Mouse (Mus musculus): ENCODE data around the gene Erp29. TPM values are rescaled to one million over a fixed set of nuclear protein-coding genes. Genes with fewer than 3 reads are reported as not detected.

Gene Erp29
- polyA plus RNA-seq, 1 experiment from 2014 or later: 114 TPM

DNA sequence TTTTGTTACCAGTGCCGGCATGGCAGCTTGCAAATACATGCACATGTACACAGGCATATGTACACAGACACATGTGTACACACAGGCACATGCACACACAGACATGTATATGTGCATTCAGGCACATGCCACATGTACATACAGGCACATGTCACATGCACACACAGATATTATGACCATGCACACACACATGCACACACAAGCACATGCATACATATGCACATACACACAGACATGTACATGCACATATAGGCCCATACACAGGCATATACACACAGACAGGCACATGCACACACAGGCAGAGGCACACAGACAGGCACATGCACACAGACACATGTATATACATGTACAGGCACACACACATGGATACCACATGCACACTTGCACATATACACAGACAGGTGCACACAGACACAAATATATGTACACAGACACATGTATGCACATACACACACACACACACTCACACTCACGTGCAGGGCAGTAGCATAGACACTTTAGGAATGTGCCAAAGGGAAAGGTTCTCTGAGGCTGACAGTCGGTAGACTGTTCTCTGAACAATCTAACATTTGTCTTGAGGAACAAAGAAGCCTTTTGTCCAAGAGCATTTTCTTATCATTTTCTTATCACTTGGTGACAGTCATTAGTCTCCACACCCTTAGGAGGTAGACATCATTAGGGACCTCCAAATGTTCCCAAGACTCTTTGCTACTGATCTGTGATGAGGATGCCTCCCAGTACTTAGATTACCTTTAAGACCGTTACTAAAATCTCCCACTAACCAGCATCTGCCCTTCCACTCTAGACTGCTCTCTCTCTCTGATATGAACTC, 9.2 kb upstream of the Erp29 start:
- H3K9me3 ChIP-seq: no peaks in the 10 kb centered on the region
- no peaks in the 10 kb centered on the region for H3K27me3 ChIP-seq (replicated peaks; ENCODE audit: low read depth, poor library complexity, severe bottlenecking)
- no peak overlapping the region for H3K4me3 ChIP-seq
- DNase-seq (ENCODE audit: low spot score): no peak
- no peaks in the 10 kb centered on the region for H3K36me3 ChIP-seq (replicated peaks)
- WGBS: 48% methylated on average over 4 of the region's 4 CpGs
- peaks cover 8% of the 10 kb centered on the region for H3K4me1 ChIP-seq
- H3K27ac ChIP-seq (replicated peaks): no peak overlapping the region

DNA sequence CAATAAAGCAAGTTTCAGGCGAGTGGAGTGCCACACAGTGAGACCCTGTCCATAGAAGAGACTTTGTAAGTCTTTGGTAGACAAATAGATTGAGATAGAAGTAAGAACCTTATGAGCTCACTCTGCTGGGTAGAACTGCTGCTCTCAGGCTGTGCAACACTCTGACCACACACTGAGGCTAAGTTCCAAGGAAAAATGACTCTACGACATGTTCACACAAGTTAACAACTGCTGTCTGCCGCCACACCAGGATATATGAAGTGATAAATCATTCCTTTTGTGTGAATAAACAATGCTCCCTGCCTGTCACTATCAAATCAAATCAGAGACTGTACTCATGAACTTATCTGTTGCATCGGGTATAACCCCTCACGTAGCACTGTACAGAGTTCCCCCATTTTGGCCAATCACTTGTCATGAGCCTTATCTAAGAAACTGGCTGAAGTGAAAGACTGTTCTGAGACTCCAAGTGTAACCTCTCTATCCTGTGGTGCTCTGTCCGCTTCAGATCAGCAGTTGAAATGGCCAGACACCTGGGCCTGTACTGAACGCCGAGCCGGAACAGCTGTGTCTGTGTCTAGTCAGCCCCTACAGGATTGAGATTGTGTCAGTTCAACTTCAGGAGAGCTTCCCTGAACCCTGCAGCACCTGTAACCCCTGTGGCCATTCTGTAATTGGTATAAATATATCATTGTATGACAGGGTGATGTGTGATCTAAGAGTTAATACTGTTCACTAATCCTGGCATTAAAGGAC, 3.4 kb upstream of the Erp29 start:
- no peaks in the 10 kb centered on the region for H3K27me3 ChIP-seq (replicated peaks; ENCODE audit: low read depth, poor library complexity, severe bottlenecking)
- no peak overlapping the region for H3K27ac ChIP-seq (replicated peaks)
- WGBS: 84% methylated on average over 9 of the region's 9 CpGs
- H3K4me1 ChIP-seq: peaks cover 27% of the 10 kb centered on the region
- H3K36me3 ChIP-seq (replicated peaks): no peaks in the 10 kb centered on the region; the same call in 1 of the 2 replicates
- DNase-seq (ENCODE audit: low spot score): no peak
- no peak overlapping the region for H3K4me3 ChIP-seq
- no peaks in the 10 kb centered on the region for H3K9me3 ChIP-seq

DNA sequence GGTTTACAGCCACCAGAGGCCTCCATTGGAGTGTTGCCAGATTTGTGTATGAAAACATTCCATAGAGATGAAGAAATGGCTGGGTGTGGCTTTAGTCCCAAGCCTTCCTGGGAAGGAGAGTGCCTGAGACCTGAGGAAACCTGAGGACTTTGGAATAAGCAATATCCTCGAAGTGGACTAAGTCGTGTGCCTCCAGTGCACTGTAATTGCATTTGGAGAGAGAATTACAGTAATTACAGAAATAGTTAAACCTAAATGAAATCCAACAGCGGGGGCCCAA, 2.1 kb upstream of the Erp29 start:
- 92% methylated on average over 3 of the region's 3 CpGs for WGBS
- peaks cover 30% of the 10 kb centered on the region for H3K4me1 ChIP-seq
- DNase-seq (ENCODE audit: low spot score): no peak
- no peak overlapping the region for H3K4me3 ChIP-seq
- H3K27me3 ChIP-seq (replicated peaks; ENCODE audit: low read depth, poor library complexity, severe bottlenecking): no peaks in the 10 kb centered on the region
- no peak overlapping the region for H3K27ac ChIP-seq (replicated peaks)
- H3K9me3 ChIP-seq: no peaks in the 10 kb centered on the region
- H3K36me3 ChIP-seq (replicated peaks): peaks cover 7% of the 10 kb centered on the region

DNA sequence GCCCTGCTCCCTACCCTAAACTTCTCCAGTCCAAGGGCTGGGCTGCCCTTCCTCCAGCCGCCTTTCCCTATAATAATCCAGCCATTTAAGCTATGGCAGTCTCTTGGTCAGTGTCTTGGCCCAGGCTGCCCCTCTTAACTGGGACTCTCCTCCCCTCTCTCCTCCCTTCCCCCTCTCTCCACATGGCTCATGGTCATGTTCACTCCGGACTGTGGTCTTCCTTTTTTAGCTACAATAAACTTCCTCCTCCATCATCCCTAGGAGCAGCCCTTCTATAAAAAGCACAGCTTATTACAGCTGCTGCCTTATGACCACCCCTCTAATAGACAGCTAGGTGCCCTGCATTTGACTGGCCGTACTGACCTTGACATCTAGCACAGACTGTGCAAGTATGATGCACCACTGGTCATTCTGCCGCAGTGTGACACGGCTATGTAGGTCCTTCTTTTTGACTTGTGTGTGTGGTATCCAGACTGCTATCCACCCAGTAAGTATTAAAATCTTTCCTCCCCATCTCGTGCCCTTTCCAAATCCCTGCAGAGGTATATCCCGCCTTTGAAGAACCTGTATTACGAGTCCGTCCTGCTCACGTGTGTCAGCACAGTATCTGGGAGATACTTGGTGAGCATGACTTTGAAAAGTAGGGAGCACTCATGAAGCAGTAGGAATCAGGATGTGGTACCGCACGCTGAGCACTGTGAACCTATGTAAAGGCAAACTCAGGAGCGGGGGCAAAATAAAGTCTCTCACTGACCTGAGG, 1.6 kb upstream of the Erp29 start:
- Histone ChIP-seq H3K4me1 (peaks cover 30% of the 10 kb centered on the region), H3K27ac (replicated peaks) (no peak overlapping the region), H3K4me3 (peak overlapping the region; percentile 82), H3K36me3 (replicated peaks) (peaks cover 13% of the 10 kb centered on the region), H3K9me3 (no peaks in the 10 kb centered on the region), H3K27me3 (replicated peaks; ENCODE audit: low read depth, poor library complexity, severe bottlenecking) (no peaks in the 10 kb centered on the region)
- no peak for DNase-seq (ENCODE audit: low spot score)
- 88% methylated on average over 13 of the region's 13 CpGs for WGBS

DNA sequence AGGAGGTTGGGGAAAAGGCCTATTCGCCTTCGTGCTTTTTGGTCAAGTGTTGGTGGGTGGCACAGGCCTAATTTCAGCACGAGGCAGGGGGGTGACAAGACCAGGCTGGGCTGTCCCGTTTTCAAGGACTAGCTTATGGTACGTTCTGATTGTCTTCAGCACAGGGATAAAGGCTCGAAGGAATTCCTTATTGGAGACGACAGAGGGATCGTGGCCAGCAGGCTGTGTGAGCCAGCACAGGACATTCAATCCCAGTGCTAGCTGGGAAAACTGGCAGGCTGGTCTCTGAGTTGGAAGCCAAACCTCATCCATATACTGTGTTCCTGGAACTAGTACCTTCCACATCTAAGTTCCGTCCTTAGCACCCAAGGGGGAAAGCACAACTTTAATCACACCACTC, 600 bp upstream of the Erp29 start:
- WGBS: 10% methylated on average over 9 of the region's 9 CpGs
- peak overlapping the region; percentile 94 for H3K27ac ChIP-seq (replicated peaks)
- no peaks in the 10 kb centered on the region for H3K27me3 ChIP-seq (replicated peaks; ENCODE audit: low read depth, poor library complexity, severe bottlenecking)
- no peak for DNase-seq (ENCODE audit: low spot score)
- H3K36me3 ChIP-seq (replicated peaks): peaks cover 23% of the 10 kb centered on the region
- H3K9me3 ChIP-seq: no peaks in the 10 kb centered on the region
- peaks cover 30% of the 10 kb centered on the region for H3K4me1 ChIP-seq
- H3K4me3 ChIP-seq: peak overlapping the region; percentile 82

DNA sequence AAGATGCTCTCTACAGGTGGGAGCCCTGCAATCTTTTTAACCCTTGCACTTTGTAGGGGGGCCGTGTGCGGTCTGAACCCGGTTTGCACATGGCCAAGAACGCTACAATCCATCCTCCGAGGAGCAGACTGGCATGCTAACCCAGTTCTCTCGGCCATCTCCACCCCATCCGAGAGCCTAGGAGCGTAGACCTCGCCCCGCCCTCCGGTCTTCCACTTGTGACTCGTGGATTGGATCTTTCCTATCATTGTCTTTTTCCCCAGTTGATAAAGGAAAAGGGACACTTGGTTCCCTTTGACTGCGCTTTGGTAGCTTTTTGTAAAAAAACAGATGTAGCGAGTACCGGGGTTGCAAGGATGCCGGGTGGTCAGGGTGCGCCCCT, 671 bp downstream of the Erp29 start, which contains the start of gene Tmem116:
Gene Tmem116, plus strand, starts transcription at position 250 of the 382 bp plus-strand sequence.
- H3K36me3 ChIP-seq (replicated peaks): peaks cover 36% of the 10 kb centered on the region
- H3K27me3 ChIP-seq (replicated peaks; ENCODE audit: low read depth, poor library complexity, severe bottlenecking): no peaks in the 10 kb centered on the region
- no peaks in the 10 kb centered on the region for H3K9me3 ChIP-seq
- peaks cover 30% of the 10 kb centered on the region for H3K4me1 ChIP-seq
- DNase-seq (ENCODE audit: low spot score): peak; percentile 60
- WGBS: under 1% methylated on average over 17 of the region's 17 CpGs
- H3K27ac ChIP-seq (replicated peaks): peak within 1 kb of the TSS; percentile 94
- H3K4me3 ChIP-seq: peak within 1 kb of the TSS; percentile 82

DNA sequence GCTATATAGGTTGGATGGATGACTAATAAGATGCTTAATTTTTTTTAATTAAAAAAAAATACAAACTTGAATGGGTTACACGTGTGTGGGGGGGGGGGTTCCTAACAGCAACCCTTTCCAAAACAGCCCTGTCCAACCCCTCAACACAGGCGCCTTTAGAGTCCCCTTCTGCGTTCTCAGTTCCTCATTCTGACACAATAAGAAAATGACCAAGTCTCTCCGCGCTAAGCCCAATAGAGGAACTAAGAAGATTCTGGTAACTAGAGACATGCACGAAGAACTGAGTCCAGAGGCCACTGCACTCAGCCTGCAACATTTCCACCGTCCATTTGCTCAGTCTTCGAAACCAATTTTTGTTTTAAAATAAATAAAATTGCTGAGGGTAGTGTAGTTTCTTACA, 1.1 kb downstream of the Erp29 start:
- Histone ChIP-seq H3K9me3 (no peaks in the 10 kb centered on the region), H3K4me3 (peak overlapping the region; percentile 82), H3K27me3 (replicated peaks; ENCODE audit: low read depth, poor library complexity, severe bottlenecking) (no peaks in the 10 kb centered on the region), H3K27ac (replicated peaks) (peak overlapping the region; percentile 94), H3K36me3 (replicated peaks) (peaks cover 40% of the 10 kb centered on the region), H3K4me1 (peaks cover 30% of the 10 kb centered on the region)
- no peak for DNase-seq (ENCODE audit: low spot score)
- WGBS: 40% methylated on average over 8 of the region's 8 CpGs

DNA sequence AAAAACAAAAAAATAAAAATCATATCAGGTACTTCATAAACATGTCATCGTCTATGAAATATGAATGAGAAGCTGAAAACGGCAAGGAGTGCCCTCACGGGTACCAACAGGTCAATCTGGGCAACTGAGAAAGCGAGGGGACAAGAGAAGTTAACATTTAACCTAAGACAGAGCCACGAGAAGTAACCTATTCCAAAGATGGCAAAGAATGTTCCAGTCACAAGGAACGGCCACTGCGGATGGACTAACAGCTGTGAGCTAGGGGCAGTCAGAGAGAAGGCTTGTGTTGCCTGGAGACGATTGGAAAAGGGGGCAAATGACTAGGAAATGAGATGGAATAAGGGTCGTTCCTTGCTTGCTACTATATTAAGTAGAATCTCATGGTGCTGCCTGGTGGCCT, 1.8 kb downstream of the Erp29 start:
- peaks cover 47% of the 10 kb centered on the region for H3K36me3 ChIP-seq (replicated peaks)
- no peak for DNase-seq (ENCODE audit: low spot score)
- no peak overlapping the region for H3K27ac ChIP-seq (replicated peaks)
- H3K4me3 ChIP-seq: peak overlapping the region; percentile 82; the same call in 1 of the 2 replicates
- peaks cover 30% of the 10 kb centered on the region for H3K4me1 ChIP-seq
- WGBS: 84% methylated on average over 9 of the region's 9 CpGs
- no peaks in the 10 kb centered on the region for H3K9me3 ChIP-seq
- no peaks in the 10 kb centered on the region for H3K27me3 ChIP-seq (replicated peaks; ENCODE audit: low read depth, poor library complexity, severe bottlenecking)

DNA sequence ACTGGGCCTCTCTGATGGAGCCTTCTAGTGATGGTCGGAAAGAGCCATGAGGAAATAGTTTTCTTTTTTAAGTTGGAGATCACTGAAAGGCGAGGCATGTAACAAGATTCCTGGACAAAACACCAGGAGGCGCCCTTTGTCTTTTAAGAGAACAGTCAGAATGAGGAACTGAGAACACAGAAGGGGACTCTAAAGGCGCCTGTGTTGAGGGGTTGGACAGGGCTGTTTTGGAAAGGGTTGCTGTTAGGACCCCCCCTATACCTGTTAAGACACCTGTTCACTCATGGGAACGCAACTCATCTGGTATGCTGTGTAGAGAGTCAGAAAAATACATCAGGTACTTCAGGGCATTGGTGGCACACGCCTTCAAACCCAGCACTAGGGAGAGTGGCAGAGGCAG, 2.3 kb downstream of the Erp29 start:
- Histone ChIP-seq H3K4me1 (peaks cover 30% of the 10 kb centered on the region), H3K27ac (replicated peaks) (no peak overlapping the region), H3K9me3 (no peaks in the 10 kb centered on the region), H3K36me3 (replicated peaks) (peaks cover 52% of the 10 kb centered on the region), H3K27me3 (replicated peaks; ENCODE audit: low read depth, poor library complexity, severe bottlenecking) (no peaks in the 10 kb centered on the region), H3K4me3 (no peak overlapping the region)
- 69% methylated on average over 6 of the region's 6 CpGs for WGBS
- DNase-seq (ENCODE audit: low spot score): peak; percentile 28

DNA sequence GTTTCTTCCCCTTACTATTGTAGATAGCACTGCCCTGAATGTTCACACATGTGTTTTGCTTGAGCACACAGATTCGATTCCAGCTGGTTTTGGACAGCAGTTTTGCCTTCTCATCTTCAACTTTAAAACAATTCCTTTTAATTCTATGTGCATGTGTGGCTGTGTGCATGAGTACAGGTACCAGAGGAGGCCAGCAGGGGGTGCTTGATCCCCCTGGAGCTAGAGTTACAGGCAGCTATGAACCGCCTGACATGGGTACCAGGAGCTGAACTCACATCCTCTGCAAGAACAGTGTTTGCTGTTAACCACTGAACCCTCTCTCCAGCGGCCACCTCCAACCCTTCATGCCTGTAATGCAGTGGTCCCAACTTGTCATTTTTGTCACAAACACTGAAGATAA, 3.9 kb downstream of the Erp29 start:
- Histone ChIP-seq H3K4me3 (no peak overlapping the region), H3K36me3 (replicated peaks) (peaks cover 67% of the 10 kb centered on the region), H3K27ac (replicated peaks) (no peak overlapping the region), H3K9me3 (no peaks in the 10 kb centered on the region), H3K27me3 (replicated peaks; ENCODE audit: low read depth, poor library complexity, severe bottlenecking) (no peaks in the 10 kb centered on the region), H3K4me1 (peaks cover 20% of the 10 kb centered on the region)
- DNase-seq (ENCODE audit: low spot score): peak; percentile 29
- 93% methylated on average over 3 of the region's 3 CpGs for WGBS

DNA sequence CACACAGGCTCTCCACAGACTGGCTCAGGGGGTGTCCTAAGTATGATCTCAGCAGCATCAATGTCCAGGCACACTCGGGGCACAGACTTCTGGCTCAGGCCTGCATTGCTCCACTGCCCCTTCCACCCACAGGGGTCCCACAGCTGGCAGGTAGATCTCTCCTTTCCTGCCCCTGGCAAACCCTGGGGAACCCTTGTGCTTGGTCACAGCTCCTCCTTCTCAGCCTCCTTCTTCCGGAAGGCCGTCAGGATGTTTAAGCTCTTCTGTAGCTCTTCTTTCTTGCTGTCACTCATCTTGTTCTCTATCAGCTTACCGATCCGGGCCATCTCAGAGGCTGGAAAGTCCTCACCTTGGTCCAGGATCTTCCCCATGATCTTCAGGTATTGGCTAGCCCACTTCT, 7.4 kb downstream of the Erp29 start:
- H3K4me3 ChIP-seq: no peak overlapping the region
- DNase-seq (ENCODE audit: low spot score): no peak
- peaks cover 100% of the 10 kb centered on the region for H3K36me3 ChIP-seq (replicated peaks)
- H3K27ac ChIP-seq (replicated peaks): no peak overlapping the region
- no peaks in the 10 kb centered on the region for H3K27me3 ChIP-seq (replicated peaks; ENCODE audit: low read depth, poor library complexity, severe bottlenecking)
- H3K9me3 ChIP-seq: no peaks in the 10 kb centered on the region
- H3K4me1 ChIP-seq: no peaks in the 10 kb centered on the region
- WGBS: 90% methylated on average over 5 of the region's 5 CpGs

DNA sequence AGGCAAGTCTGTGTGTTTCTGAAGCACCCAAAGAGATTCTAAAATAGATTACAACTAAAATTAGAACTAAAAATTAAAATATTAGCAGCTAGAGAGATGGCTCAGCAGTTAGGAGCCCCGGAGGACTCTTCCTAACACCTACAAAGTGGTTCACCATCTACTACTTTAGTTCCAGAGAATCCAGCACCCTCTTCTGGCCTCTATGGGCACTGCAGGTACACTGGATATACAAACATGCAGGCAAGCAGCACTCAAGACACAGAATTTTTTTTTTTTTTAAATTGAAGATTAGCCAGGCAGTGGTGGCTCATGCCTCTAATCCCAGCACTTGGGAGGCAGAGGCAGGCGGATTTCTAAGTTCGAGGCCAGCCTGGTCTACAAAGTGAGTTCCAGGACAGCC, 8.8 kb downstream of the Erp29 start:
- peak; percentile 47 for DNase-seq (ENCODE audit: low spot score)
- Histone ChIP-seq H3K4me1 (no peaks in the 10 kb centered on the region), H3K4me3 (no peak overlapping the region), H3K9me3 (no peaks in the 10 kb centered on the region), H3K27me3 (replicated peaks; ENCODE audit: low read depth, poor library complexity, severe bottlenecking) (no peaks in the 10 kb centered on the region), H3K36me3 (replicated peaks) (peaks cover 100% of the 10 kb centered on the region), H3K27ac (replicated peaks) (no peak overlapping the region)
- 91% methylated on average over 3 of the region's 3 CpGs for WGBS

All from embryonic facial prominence, embryonic 10.5 days (tissue).